Mouse (Mus musculus) ES-Bruce4 (cell line): Measurements from ENCODE around the gene Bmper. TPM values are rescaled to one million over a fixed set of nuclear protein-coding genes. Genes with fewer than 3 reads are reported as not detected.

Source experiments
- H3K27ac ChIP-seq: 2 replicates; pipeline ENCODE4 v1.5.1; 2012; ENCODE audit warnings: low read length, inconsistent platforms; ENCODE audit not compliant: insufficient read depth
- H3K27me3 ChIP-seq: 2 replicates; pipeline ENCODE4 v1.6.1; 2012; ENCODE audit warnings: mild to moderate bottlenecking, low read length, inconsistent platforms; ENCODE audit not compliant: control insufficient read depth, poor library complexity, insufficient read depth, severe bottlenecking
- H3K36me3 ChIP-seq: 2 replicates; pipeline ENCODE4 v1.6.1; 2012; ENCODE audit warnings: inconsistent platforms, mild to moderate bottlenecking, low read length, moderate library complexity; ENCODE audit not compliant: control insufficient read depth, poor library complexity, insufficient read depth, severe bottlenecking
- H3K4me1 ChIP-seq: one replicate; pipeline ENCODE4 v1.8.1; 2011; ENCODE audit warnings: low read length; ENCODE audit not compliant: control insufficient read depth, insufficient read depth
- H3K4me3 ChIP-seq: 2 replicates; pipeline ENCODE4 v1.5.1; 2011; ENCODE audit warnings: low read depth, mild to moderate bottlenecking, low read length
- H3K9ac ChIP-seq: 2 replicates; pipeline ENCODE4 v1.6.1; 2012; ENCODE audit warnings: low read depth, mild to moderate bottlenecking, inconsistent platforms; ENCODE audit not compliant: poor library complexity, severe bottlenecking
- H3K9me3 ChIP-seq: replicated peaks from 2 replicates; pipeline ENCODE4 v1.6.1; 2012; ENCODE audit warnings: mild to moderate bottlenecking, low read length, inconsistent platforms; ENCODE audit not compliant: control insufficient read depth, poor library complexity, insufficient read depth, severe bottlenecking
- CTCF ChIP-seq: IDR thresholded peaks from one replicate; pipeline ENCODE4 v1.8.1; 2011; ENCODE audit warnings: low read depth, low read length
- EP300 ChIP-seq: IDR thresholded peaks from 2 replicates; pipeline ENCODE4 v1.6.1; 2011; ENCODE audit warnings: low read depth, low read length; ENCODE audit not compliant: insufficient read depth
- POLR2A ChIP-seq: IDR thresholded peaks from one replicate; pipeline ENCODE4 v1.8.1; 2011; ENCODE audit warnings: low read length; ENCODE audit not compliant: insufficient read depth
- polyA plus RNA-seq: library from polyadenylated mRNA; stranded (reverse); fragments of >200 nt; gene quantifications from 2 replicates; pipeline ENCODE4 v1.2.4, GENCODE M21; 2011; ENCODE audit warnings: low read depth; ENCODE audit not compliant: missing spikeins, insufficient read depth, insufficient read length

The Bmper gene
- polyA plus RNA-seq, 1 experiment: not detected

DNA sequence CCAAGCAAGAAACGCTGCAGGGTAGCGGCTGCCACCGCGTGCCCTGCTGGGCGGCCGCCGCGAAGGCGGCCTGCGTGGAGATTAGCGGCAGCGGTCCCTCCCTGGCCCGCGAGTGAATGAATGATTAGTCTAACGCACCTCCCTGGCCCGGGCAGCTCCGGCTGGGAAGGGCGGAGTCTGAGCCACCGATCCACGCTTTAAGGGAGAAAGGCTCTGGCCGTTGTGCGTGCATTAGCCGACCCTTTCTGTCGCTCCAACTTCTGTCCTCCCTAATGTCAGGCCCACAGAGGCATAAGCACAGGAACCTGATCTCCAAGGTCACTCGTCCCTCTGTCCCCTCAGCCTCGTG, 410 bp upstream of the Bmper start:
- H3K4me1 ChIP-seq: no peaks in the 10 kb centered on the region
- H3K4me3 ChIP-seq: peak overlapping the region; percentile 77
- no peak overlapping the region for H3K27ac ChIP-seq
- H3K27me3 ChIP-seq: peaks cover 13% of the 10 kb centered on the region
- H3K36me3 ChIP-seq: no peaks in the 10 kb centered on the region
- H3K9ac ChIP-seq: peak overlapping the region; percentile 59
- TF ChIP-seq EP300: no peak
- no peak for TF ChIP-seq POLR2A
- TF ChIP-seq CTCF: no peak
- no peaks in the 10 kb centered on the region for H3K9me3 ChIP-seq

DNA sequence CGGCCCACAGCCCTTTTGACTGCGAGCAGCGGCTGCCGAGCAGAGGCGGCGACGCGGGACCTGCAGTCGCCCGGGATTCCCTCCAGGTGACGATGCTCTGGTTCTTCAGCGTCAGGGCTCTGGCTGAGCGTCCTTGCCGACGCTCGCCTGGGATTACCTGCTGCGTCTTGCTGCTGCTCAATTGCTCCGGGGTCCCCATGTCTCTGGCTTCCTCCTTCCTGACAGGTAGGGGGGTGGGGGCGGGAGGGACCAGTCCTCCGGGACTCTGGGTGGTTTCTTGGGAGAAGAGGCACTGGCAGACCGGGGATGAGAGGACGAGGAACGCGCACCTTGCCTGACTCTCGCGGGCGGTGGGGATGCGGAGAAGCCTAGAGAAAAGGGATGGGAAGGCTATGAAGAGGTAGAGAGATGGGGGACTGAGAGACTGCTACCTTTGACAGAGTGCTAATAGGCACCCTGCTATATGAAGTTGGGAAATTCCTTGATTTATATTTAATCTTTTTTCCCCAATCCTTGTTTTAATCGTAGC, 737 bp downstream of the Bmper start:
- Histone ChIP-seq H3K9me3 (no peaks in the 10 kb centered on the region), H3K4me1 (no peaks in the 10 kb centered on the region), H3K36me3 (no peaks in the 10 kb centered on the region), H3K4me3 (peak overlapping the region; percentile 65), H3K27me3 (peaks cover 13% of the 10 kb centered on the region), H3K9ac (peak overlapping the region; percentile 59), H3K27ac (no peak overlapping the region)
- TF ChIP-seq POLR2A: no peak
- no peak for TF ChIP-seq CTCF

DNA sequence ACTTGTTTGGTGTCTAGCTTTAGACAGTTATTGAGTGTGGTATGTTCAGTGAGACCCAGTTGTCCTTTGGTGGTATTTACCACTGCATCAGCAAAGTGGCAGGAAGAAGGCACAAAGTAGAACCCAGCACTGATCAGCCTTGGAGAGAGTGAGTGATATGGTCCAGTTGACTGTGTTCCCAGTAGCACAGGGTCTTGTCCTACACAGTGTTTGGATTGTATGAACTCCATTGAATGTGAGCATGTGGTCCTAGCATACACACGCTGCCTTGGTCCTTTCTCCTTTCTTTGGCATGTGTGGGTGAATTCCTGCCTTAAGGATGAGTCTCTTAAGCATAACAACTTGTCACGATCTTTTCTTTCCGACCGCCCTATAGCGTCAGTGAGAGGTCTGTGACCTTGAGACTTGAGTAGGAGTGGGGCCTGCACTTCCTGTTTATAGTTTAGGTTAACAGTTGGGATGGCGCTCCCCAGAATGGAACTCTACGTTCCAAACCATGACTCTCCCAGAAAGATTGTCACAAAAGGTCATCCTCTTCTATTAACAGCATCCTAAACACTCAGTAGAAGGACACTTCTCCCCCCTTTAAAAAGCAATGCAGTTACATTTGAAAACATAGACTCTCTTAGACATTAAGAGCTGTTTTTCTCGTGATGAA, 10.7 kb downstream of the Bmper start:
- Histone ChIP-seq H3K9me3 (no peaks in the 10 kb centered on the region), H3K9ac (no peak overlapping the region), H3K27me3 (0 out of 2 replicates have a peak, but pooled peaks cover 2% of the 10 kb centered on the region), H3K27ac (no peak overlapping the region), H3K36me3 (no peaks in the 10 kb centered on the region), H3K4me1 (no peaks in the 10 kb centered on the region), H3K4me3 (no peak overlapping the region)
- TF ChIP-seq POLR2A (no peak), EP300 (no peak), CTCF (no peak)

DNA sequence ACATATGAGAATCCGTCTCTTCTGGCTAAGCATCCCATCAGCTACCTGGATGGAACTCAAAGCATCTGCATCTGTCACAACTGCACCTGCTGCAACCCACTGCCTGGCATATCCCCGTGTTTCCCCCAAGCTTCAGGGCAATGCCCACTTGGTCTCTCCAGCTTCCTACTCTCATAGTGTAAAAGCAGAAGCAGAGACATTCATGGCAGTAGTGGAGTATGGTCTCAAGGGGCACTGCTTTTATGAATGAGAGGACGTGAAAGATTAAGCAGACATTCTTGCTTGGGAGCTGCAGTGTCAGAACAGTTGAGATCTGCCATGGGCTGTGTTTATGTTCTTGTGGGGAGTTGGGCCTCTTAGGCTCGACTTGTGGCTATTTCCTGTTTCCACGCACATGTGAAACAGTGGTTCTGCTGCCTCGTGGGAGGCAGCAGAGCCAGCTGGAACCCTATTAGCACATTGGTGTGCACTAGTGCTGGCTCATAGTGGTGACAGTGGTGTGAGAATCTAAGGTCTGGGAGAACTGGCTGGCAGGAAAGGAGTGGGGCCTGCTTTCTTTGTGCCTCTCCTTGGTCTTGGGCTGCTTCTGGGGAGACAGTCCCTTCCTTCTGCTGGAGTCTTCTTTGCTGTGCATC, 12.6 kb downstream of the Bmper start:
- Histone ChIP-seq H3K4me3 (no peak overlapping the region), H3K27me3 (no peaks in the 10 kb centered on the region), H3K9ac (no peak overlapping the region), H3K27ac (no peak overlapping the region), H3K4me1 (no peaks in the 10 kb centered on the region), H3K36me3 (no peaks in the 10 kb centered on the region), H3K9me3 (no peaks in the 10 kb centered on the region)
- TF ChIP-seq CTCF (no peak), POLR2A (no peak), EP300 (no peak)

DNA sequence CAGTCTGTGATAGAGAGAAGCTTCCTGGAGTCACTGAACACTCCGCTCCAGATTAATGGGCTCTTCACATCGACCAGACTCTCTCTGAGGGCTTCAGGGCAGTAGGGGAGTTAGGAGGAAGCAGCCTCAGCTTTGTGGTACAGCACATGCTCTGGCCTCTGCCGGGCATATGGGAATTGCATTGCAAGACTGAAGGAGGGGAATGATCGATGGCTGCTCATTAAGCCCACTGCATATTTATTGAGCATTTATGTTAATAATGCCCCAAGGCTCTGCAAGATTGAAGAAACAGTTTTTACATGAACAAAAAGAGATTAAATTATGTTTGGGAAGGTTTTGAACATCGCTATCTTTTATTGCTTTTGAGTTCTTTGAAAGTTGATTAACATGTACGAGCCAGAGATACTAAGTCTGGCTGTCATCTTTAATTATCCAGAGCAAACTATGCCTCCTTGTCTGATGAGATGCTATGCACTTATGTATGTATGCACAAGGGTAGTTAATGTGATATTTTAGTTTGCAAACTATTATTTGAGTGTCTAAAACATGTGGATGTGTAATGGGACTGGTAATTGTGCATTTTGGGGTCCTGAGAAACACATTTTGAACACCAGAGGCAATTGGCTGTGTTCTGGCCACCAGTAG, 13.9 kb downstream of the Bmper start:
- no peak overlapping the region for H3K27ac ChIP-seq
- no peak overlapping the region for H3K4me3 ChIP-seq
- H3K9me3 ChIP-seq: no peaks in the 10 kb centered on the region
- no peaks in the 10 kb centered on the region for H3K27me3 ChIP-seq
- no peaks in the 10 kb centered on the region for H3K36me3 ChIP-seq
- TF ChIP-seq POLR2A (no peak), EP300 (no peak), CTCF (no peak)
- H3K4me1 ChIP-seq: no peaks in the 10 kb centered on the region
- no peak overlapping the region for H3K9ac ChIP-seq

DNA sequence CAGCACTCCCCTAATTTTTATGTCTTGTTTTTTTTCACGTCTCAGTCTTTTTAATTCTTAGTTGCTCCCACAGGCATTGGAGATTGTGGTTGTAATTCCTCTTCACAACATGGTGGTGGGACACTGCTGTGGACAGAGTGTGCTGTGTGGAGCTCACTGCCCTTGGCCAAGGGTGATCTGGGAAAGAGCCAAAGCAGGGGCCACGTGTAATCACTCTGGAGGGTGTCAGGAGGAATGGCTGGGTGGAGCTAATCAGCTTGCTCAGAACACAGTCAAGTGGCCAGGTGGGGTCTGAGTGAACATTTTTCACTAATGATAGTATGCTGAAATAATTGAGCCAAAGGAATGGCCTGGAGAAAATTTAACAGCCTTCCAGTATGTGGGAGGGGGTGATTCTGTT, 16.1 kb downstream of the Bmper start:
- no peaks in the 10 kb centered on the region for H3K36me3 ChIP-seq
- no peak overlapping the region for H3K27ac ChIP-seq
- no peaks in the 10 kb centered on the region for H3K9me3 ChIP-seq
- no peak overlapping the region for H3K4me3 ChIP-seq
- no peaks in the 10 kb centered on the region for H3K4me1 ChIP-seq
- TF ChIP-seq CTCF (no peak), EP300 (no peak), POLR2A (no peak)
- H3K9ac ChIP-seq: no peak overlapping the region
- no peaks in the 10 kb centered on the region for H3K27me3 ChIP-seq
